ENCODE assay signal across 9 mouse cellular contexts in genomic region chr9:37655961-37656360, GRCm38 (mm10). TPM values are rescaled to one million over a fixed set of nuclear protein-coding genes. Genes with fewer than 3 reads are reported as not detected.
DNase-seq lines count a peak whose midpoint lies in the region; ATAC-seq lines count a peak whose summit lies in the region.
"Had no signal": no experiment of that assay in that cellular context is flagged by ENCODE, and none has a peak within 500 bp of the region (broad histone marks: within the 10 kb centered on the region; RNA-seq: fewer than 3 reads in every experiment).

No protein-coding gene starts in this region.

- 55% methylated on average over 8 of the region's 8 CpGs for WGBS in heart, embryonic 10.5 days
- WGBS in forebrain, embryonic 16.5 days: 68% methylated on average over 8 of the region's 8 CpGs

- no peak for ATAC-seq in forebrain, embryonic 16.5 days

- peak overlapping the region; percentile 94; the same call in 1 of the 2 replicates for H3K27ac ChIP-seq in heart, embryonic 10.5 days
- H3K27ac ChIP-seq in forebrain, embryonic 16.5 days (ENCODE audit: low read length): no peak overlapping the region

- H3K36me3 ChIP-seq in heart, embryonic 10.5 days: peaks cover 36% of the 10 kb centered on the region
- peaks cover 7% of the 10 kb centered on the region for H3K36me3 ChIP-seq in forebrain, embryonic 16.5 days (ENCODE audit: control insufficient read depth, insufficient read depth)
- peaks cover 45% of the 10 kb centered on the region for H3K36me3 ChIP-seq in megakaryocyte, embryonic 14.5 days (replicated peaks; ENCODE audit: low read length)

- H3K4me1 ChIP-seq in heart, embryonic 10.5 days: peaks cover 19% of the 10 kb centered on the region
- peaks cover 15% of the 10 kb centered on the region for H3K4me1 ChIP-seq in forebrain, embryonic 16.5 days (replicated peaks; ENCODE audit: control insufficient read depth, insufficient read depth, low read length)
- peaks cover 20% of the 10 kb centered on the region; the same call in 1 of the 2 replicates for H3K4me1 ChIP-seq in megakaryocyte, embryonic 14.5 days

- no peaks in the 10 kb centered on the region for H3K27me3 ChIP-seq in heart, embryonic 10.5 days (ENCODE audit: insufficient read depth, poor library complexity, severe bottlenecking)
- no peaks in the 10 kb centered on the region for H3K27me3 ChIP-seq in forebrain, embryonic 16.5 days (replicated peaks; ENCODE audit: control insufficient read depth, insufficient read depth, low read length)
- H3K27me3 ChIP-seq in megakaryocyte, embryonic 14.5 days (replicated peaks): no peaks in the 10 kb centered on the region
- H3K27me3 ChIP-seq: Patski had no signal

- peak overlapping the region; percentile 77 for H3K4me3 ChIP-seq in heart, embryonic 10.5 days
- peak overlapping the region; percentile 85 for H3K4me3 ChIP-seq in forebrain, embryonic 16.5 days (replicated peaks; ENCODE audit: low read length)
- H3K4me3 ChIP-seq in megakaryocyte, embryonic 14.5 days (replicated peaks): peak overlapping the region; percentile 96

- H3K9me3 ChIP-seq in heart, embryonic 10.5 days: no peaks in the 10 kb centered on the region
- no peaks in the 10 kb centered on the region for H3K9me3 ChIP-seq in forebrain, embryonic 16.5 days (ENCODE audit: control insufficient read depth, low read length)
- H3K9me3 ChIP-seq in megakaryocyte, embryonic 14.5 days: no peaks in the 10 kb centered on the region

- H3K9ac ChIP-seq in forebrain, embryonic 16.5 days (replicated peaks; ENCODE audit: low read depth, low read length): no peak overlapping the region; the same call in 1 of the 2 replicates

- DNase-seq in heart, embryonic 10.5 days (ENCODE audit: low spot score): no peak
- no peak for DNase-seq in heart, adult 9 months (ENCODE audit: low spot score in 2 of 2)
- DNase-seq in ES-CJ7 (ENCODE audit: low read depth, low spot score): peak; percentile 14
- DNase-seq in adrenal gland, adult 8-10 months: no peak
- no peak for DNase-seq in gastrocnemius, postnatal 4 days (ENCODE audit: low spot score in 2 of 2)
- no peak for DNase-seq in kidney, postnatal 14 days

- peak overlapping the region; percentile 90 for H3K4me2 ChIP-seq in forebrain, embryonic 16.5 days (ENCODE audit: low read length)

RNA-seq across cellular contexts. Expression of gene Tbrg1, which starts 1.2 kb away (rescaled TPM):
- polyA plus RNA-seq in heart, embryonic 10.5 days (2016; fragmentation: Nextera tagmentation; extraction: Ambion mirVana): 200 and 203 TPM in 2 replicates
- polyA plus RNA-seq in forebrain, embryonic 16.5 days (2015; fragmentation: Nextera tagmentation; extraction: Ambion mirVana): 79.2 and 80.7 TPM in 2 replicates
- 34.5 and 61.7 TPM in 2 replicates for polyA plus RNA-seq in megakaryocyte, embryonic 14.5 days (2012; ENCODE audit: insufficient read depth, low replicate concordance)
- total RNA-seq in adrenal gland, adult 8-10 months (2022): 10 to 100 TPM; 75.6 to 84.5 (median 81.8) TPM
- total RNA-seq in gastrocnemius, postnatal 4 days (2021): 10 to 100 TPM; 75.0 to 76.6 TPM

RNA-seq across cellular contexts. Expression of gene Panx3, which starts 13.1 kb away (rescaled TPM):
- 0.31 TPM in 1 of 2 replicates, not detected in the other for polyA plus RNA-seq in heart, embryonic 10.5 days (2016; fragmentation: Nextera tagmentation; extraction: Ambion mirVana)
- 0.96 TPM in 1 of 2 replicates, not detected in the other for polyA plus RNA-seq in forebrain, embryonic 16.5 days (2015; fragmentation: Nextera tagmentation; extraction: Ambion mirVana)
- polyA plus RNA-seq in megakaryocyte, embryonic 14.5 days (2012; ENCODE audit: insufficient read depth, low replicate concordance): not detected in 2 replicates
- under 1 TPM in 2 of 4 experiments, not detected in 2; 0.12 to 0.31 TPM for total RNA-seq in adrenal gland, adult 8-10 months (2022)
- not detected for total RNA-seq in gastrocnemius, postnatal 4 days (2021)
- polyA plus RNA-seq: Patski had no signal

RNA-seq across cellular contexts. Expression of gene Spa17, which starts 42.4 kb away (rescaled TPM):
- 7.1 and 8.1 TPM in 2 replicates for polyA plus RNA-seq in heart, embryonic 10.5 days (2016; fragmentation: Nextera tagmentation; extraction: Ambion mirVana)
- polyA plus RNA-seq in forebrain, embryonic 16.5 days (2015; fragmentation: Nextera tagmentation; extraction: Ambion mirVana): 6.1 and 6.9 TPM in 2 replicates
- 1.8 TPM in 1 of 2 replicates, not detected in the other for polyA plus RNA-seq in megakaryocyte, embryonic 14.5 days (2012; ENCODE audit: insufficient read depth, low replicate concordance)
- total RNA-seq in adrenal gland, adult 8-10 months (2022): 1 to 10 TPM in 3 of 4 experiments, under 1 TPM in 1; 0.99 to 5.1 (median 3.2) TPM
- total RNA-seq in gastrocnemius, postnatal 4 days (2021): 1 to 10 TPM; 1.4 TPM
